Mouse (Mus musculus) spleen, postnatal 14 days (tissue): ENCODE results near the gene Lad1.

Experiments
- DNase-seq, 2 experiments: peaks; one replicate each; pipeline ENCODE4 v3.0.0; 2021 to 2022; ENCODE audit warnings: low spot score in 2 of 2

Lad1 gene

DNA sequence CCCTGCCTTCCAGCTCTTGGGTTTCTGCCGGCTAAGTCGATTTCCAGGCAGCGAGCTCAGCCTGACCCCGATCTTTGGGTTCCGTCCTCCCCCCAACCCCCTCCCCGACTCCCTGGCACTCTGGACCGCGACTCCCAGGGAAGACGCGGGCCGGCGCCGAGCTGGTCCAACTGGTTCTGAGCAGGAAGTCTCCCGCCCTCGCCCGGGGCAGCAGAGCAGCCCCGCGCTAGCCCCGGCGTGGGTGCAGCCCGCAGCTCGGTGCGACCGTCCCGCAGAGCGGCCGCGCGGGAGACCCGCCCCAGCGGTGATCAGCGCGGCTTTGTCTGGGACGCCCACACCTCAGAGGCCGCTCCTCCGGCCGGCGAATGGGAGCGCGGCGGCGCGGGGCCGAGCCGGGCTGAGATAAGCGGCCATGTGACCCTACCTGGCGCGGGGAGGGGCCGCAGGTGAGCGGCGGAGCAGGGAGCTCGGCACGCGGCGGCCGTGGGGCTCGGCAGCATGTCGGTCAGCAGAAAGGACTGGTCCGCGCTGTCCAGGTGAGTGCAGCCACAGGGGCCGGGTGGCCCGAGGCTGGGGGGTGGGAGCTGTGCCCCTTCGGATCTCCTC lies at the start of gene Lad1:
Gene Lad1, plus strand, starts transcription at position 118 of the 606 bp plus-strand sequence.
- no peak for DNase-seq

DNA sequence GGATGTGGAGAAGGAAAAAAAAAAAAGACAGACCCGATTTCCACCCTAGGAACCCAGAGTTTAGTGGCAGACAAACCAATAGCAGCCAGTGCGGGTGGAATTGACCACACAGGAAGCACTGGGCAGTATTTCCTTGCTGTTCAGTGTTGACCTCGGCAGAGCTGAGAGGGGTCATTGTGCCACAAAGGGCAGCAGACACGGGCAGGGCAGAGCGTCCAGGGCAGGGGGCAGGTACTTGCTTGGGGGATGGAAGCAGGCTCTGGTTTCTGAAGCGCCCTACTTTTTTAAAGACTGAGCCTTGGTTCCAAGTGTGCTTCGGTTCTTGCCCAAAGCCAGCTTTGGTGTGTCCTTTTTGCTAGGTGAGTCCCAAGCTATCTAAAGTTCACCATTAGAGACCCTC lies 48.2 kb upstream of the Lad1 start:
- DNase-seq = no peak

DNA sequence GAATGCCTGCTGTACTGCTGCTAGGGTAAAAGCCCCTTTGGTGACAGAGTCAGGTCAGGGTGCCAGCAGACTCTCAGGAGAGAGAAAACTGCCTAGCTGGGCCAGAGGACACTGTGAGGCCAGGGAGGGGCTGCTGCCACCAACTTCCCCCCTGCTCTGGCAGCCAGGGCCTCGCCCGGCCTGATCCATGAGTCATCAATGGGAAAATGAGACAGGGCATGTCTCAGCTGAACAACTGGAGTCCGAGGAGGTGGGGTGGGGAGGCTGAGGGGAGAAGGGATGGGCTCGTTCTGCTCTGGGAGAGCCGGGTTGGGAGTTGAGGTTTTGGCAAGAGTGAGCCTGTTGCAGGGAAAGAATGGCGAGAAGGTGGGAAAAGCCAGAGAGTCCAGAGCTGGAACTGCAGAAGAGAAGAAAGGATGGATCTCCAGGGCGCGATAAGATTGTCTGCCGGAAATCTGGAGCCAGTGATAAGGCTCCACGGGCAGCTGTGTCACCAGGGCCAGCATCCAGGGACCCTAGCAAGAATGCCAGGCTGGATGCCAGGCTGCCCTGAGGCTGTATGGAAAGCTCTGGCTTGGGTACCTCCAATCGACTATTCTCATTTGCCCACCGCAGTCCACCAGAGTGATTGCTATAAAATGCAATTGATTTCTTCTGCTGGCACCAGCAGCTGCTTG lies 47.4 kb upstream of the Lad1 start:
- DNase-seq = no peak

DNA sequence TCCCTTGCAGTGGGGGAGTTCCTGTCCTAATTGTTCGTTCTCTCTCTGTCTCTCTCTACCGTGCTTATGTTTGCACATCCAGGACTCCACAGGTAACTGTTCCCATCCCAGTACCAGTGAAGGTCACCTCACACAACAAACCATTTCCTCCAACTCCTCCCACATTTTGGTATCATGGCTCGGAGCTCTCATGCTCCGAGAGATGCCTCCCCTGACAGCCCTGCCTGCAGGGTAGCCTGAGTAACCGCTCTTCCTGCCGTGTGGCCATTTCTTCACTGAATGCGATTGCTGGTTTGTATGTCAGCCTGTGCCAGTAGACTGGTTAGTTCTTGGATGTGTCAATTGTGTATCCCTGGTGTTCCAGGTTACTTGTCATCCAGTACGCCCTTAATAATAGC lies 46.8 kb upstream of the Lad1 start:
- DNase-seq = no peak

DNA sequence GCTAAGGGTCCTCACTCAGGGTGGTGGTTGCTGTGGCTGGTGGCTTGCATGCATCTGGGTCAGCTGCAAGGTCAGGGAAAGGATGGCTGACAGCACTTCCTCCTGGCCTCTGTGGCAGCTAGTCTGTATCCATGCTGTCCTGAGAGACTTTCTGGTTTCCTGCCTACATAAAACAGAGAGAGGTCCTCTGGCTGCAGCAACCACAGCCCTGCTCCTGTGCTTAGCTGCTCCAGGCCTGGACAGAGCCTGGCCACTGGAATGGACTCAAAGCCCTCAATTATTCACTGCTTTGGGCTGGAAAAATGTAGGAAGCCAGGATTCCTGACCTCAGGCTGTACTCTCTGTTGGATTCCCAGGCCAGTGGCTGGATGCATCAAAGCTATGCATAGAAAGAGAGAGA lies 41.8 kb upstream of the Lad1 start:
- DNase-seq = no peak

DNA sequence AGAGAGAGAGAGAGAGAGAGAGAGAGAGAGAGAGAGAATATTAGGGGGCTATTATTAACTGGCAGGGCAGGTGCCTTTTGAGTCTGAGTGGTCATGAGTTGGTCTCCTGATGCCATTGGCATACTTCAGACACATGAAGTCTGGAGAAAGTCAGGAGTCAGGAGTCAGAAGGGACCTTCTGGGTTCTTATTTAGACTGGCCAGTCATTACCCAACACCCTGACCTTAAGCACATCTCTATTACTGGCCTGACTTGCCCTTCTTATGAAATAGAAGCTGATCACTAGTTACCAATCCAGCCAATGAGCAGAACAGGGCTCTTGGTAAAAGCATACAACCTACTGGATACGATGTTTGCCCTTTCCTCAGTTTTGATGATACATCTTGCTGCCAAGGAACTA lies 41.4 kb upstream of the Lad1 start:
- no peak for DNase-seq

DNA sequence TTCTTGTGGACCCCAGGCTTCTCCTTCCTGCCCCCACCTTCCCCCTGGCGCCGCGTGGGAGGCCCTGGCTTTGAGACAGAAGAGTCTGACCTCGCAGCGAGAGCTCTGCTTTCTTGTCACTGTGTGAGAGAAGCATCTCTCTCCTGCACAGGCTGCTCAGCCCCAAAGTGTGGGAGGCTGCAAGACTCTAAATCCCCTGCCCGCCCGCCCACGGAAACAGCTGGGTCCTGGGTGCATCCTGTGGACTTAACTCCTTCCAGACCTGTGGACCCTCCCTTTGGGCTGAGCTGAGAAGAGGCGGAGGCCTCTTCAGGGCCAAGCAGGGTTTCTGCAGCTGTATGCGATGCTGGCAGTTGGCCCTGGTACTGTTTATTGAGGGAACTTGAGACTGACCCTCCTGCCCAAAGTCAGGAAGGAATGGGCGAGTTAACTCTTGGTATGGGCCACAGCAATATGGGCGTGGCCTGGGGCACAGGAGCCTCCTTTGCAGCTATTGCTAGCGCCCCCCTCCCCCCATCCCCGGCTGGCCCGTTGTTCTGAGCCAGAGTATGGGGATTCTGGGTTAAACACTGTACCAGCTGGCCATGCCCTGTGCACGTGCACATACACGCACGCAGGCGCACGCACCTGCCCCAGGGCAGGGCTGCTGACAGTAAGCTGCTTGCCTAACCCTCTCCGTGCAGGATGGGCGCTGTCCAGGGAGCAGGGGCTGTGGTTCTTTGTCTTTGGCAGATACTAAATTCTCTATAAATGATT lies 39.4 kb upstream of the Lad1 start, which contains the start of gene Tnni1:
Gene Tnni1, plus strand, starts transcription at position 655 of the 756 bp plus-strand sequence.
- DNase-seq = no peak

DNA sequence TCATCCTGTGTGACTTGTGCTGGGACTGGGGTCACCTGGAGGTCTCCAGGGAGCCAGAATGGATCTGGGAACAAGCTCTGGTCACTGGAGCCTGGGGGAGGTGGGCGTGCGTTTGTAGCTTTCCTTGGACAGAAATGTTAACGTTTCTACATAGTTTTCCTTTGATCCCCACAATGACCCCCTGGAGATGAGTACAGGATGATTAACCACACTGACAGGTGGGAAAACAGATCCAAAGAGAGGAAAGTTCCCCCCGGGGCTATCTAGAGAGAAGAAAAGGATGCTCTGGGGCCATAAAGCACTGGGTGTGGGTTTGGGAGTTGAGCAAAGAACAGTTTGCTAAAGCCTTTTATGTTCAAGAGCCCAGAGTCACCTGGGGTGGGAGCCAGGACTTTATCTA lies 37.7 kb upstream of the Lad1 start:
- DNase-seq = no peak

DNA sequence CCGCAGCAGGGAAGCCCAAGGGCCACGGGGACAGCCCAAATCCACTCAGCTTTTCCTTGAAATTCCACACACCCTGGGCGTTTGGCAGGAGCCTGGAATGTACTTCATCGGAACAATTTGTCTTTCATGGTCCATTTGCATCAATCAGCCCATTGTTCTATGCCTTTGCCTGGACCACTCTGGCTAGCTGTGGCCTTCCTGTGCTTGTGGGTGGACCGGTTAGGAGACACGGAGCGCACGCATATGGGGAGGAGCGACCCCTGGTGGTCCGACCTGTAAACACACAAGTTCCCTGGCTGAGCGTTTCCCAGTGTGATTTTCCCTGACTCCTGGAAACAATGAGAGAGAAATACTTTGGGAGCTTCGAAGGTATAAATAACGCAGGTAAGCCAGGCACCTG lies 37.2 kb upstream of the Lad1 start:
- peak in 1 of 2 experiments; percentile 47 for DNase-seq

DNA sequence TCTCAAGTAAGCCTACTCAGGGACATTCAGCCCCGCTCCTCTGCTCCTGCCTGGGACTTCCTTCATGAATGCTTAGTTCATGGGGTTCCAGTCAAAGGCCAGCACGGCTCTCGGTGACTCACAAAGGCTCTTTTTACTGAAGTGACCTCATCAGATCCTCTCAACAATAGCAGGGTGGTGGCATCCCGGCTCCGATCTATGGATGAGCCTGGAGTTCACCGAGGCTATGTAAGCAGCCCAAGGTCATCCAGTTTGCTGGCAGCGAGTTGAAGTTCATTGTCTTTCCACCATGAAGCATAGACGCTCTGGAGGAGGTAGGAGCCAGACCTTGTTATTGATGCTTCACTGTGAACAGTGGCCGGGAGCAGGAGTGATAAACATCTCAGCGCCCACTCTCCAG lies 35.6 kb upstream of the Lad1 start:
- no peak for DNase-seq

DNA sequence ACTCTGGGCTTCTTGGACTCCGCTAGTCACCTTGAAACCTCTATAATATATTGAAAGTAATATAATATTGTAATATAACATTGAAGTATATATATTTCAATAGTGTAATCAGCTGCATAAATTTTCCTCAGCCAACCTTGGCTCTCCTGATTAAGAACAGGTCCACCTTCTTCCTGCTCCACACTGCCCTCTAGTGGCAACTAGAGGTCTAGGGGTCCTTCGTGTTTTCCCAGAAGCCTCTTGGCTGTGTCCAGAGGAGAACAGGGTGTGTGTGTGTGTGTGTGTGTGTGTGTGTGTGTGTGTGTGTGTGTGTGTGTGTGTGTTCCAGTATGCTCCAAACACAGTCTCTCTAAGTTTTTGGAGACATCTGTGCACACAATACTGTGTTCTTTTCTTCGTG lies 30.6 kb upstream of the Lad1 start:
- peak; percentile 40 to 70 for DNase-seq

DNA sequence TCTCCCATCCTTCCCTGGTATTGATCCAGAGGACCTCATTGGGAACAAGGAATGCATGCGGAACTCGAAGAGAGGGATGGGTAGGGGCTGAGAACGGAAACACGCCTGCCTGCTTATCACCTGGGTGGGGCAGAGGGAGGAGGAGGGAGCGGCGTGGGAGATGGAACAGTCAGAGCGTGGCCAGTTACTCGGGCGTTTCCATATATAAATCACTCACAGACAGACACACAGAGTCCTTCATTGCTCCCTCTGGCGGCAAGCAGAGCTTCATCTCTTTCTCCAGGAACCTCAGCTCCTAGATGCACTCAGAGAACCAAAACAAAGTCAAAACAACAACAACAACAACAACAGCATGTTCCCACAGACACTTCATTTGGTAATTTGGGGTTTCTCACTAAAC lies 29.7 kb upstream of the Lad1 start:
- peak in 1 of 2 experiments; percentile 16 for DNase-seq

DNA sequence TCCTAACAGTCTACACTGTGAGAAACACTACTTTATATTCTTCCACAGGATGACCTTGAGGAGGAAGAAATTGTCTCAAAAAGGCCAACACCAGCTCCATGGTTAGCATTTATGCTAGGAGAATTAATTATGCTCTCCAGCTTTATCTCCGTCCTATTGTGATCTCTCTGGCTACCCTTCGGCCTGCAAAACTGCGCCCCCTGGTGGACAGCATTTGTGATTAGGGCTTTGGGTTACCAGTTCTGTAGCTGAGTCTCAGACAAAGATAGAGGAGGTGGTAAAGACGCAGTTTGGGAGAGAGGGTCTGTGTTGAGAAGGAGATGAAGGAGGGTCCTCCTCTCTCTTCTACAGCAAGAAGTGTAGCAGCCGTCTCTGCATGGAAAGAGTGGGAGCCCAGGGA lies 28.6 kb upstream of the Lad1 start:
- DNase-seq = peak; percentile 43 to 69

DNA sequence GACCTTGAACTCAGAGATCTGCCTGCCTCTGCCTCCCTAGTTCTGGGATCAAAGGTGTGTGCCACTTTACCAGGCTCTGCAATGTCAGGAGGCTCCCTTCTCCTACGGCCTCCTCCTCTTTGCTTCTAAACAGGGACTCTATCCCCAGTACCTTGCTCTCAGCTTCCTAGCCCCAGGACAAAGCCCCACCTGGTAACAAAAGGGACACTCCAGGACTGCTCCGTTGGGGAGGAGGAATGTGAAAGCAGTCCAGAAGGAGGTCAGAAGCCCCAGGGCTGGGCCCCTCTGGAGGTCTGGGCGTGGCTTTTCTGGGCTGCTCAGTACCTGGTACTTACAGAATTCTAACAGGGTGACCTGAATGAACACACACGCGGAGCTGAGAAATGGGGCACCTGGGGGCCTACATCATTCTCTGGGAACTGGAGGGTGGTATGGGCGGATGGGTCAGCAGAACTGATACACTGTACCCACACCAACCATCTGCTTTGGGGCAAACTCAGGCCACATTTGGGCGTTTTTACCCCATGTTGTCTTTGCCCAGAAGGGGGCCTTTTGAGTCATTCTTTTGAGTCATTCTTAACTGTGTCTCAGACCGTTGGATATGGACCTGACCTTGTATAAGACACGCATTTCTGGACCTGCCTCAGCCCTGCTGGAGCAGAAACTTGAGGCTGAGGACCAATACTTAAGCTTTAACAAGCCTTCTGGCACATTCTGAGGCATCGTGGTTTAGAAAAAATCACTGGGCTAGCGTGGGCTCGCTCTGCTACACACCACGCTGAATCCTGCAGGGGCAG lies 26.1 kb upstream of the Lad1 start:
- no peak for DNase-seq

DNA sequence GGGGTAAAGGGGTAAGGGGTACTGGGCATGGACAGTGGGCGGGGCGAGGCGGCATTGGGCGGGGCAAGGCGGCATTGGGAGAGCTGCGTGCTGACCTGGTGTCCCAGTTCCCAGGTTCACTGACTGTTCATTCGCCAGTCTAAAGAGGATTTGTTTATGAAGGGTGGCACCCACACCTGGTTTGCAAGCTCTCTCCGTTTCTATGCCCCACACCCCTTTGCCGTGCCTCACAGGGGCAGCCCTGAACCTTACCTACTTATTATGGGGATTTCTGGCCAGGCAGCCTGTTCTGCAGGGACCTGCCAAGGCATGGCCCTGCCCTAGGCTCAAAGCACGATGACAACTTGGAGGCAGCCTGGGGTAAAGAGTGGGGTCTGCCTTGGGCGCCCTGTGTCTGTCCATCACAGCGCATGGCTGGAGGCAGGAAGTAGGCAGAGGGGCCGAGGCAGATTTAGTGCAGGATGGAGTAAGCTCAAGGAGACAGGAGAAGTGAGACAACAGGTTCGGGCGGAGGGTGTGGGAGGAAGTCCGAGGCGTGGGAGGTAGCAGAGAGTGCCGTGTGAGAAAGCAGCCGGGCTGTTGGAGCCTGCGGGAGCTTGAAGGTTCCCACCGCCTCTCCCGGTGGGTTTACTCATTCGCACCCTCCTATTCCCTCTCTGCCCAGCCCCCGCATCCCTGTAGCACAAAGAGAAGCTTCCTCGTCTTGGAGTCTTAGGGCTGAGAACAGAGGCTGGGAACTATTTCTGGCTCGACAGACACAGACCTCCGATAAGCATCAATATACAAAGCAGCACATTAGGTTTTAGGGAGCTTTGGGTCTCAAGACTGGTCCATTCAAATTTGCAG lies 24.8 kb upstream of the Lad1 start:
- DNase-seq = no peak

DNA sequence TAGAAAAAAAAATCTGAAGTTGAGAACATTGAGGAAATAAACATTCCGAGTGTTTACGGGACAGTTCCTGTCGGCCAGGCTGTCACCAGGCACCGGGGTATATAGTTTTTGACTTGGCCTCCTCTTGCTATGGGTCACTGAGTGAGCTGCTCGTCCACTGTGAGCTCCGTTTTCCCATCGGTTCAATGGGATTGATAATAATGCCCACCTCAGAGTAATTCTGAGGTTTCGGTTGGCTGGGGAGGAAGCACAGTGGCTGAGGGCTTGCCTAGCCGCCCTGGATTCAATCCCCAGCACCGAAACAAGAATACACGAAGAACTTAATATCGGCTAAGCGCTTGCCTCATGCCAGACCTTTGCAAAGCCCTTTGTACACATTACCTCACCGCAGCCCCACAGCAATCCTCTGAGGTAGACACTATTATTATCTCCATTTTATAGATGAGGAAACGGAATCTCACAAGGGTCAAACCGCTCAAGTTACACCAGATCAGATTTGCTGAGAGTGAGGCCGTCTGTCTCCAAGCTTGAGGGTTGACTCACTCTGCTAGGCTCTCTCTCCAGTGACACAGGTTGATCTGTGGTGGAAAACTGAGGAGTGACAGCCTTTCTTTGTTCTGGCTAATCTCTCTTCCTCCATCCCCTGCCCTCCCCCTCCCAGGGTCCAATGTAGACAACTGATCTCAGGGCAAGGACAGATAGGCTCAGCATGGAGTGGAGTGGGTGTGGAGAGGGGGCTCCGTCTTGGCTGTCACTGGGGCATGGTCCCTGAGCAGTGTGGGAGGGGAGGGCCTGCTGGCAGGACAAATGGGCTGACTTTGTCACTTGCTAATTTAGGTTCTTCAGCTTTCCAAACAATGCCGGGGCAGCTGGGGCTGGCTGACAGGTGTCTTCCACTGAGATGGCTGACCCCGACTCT lies 23.9 kb upstream of the Lad1 start:
- DNase-seq = no peak

DNA sequence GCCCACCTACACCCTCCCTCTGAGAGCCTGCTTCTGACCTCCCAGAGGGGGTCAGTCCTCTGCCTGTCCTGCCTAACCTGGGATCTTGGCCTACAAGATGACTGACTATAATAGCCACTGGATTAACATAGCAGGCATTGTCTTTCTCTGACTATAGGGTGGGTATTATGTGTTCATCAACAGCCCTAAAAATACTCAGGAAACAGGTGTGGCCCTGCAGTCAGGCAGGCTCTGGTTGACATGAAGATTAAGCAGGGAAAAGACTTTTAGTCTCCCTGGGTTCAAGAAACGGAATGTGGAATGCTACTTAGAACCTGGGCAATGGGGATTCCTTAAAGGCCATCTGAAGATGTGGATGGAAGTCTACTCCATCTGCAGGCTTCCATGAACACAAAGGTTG lies 19.9 kb upstream of the Lad1 start:
- no peak for DNase-seq

DNA sequence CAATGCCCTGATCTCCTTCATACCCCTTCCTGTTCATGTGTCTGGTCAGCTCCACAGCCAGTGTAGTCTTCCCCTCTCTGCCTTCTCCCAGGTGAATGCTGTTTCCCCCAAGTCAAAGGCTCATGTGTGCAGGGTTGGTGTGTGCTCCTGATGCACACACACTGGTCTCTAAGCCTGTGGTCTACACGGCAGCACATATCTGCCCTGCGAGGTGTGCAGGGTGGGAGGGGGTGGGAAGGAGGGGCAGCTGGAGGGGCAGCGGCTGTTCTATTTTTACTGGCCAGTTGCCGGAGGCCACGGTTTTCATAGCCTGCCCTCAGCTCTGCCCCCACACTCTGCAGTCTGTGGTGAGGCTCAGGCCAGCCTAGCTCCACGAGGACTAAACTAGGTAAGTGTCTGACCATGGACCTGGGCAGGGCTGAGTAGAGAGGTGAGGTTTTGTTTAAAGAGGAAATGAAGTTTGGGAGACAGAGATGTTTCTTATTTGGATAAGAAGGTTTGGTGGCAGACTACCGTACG lies 19.2 kb upstream of the Lad1 start:
- no peak for DNase-seq

DNA sequence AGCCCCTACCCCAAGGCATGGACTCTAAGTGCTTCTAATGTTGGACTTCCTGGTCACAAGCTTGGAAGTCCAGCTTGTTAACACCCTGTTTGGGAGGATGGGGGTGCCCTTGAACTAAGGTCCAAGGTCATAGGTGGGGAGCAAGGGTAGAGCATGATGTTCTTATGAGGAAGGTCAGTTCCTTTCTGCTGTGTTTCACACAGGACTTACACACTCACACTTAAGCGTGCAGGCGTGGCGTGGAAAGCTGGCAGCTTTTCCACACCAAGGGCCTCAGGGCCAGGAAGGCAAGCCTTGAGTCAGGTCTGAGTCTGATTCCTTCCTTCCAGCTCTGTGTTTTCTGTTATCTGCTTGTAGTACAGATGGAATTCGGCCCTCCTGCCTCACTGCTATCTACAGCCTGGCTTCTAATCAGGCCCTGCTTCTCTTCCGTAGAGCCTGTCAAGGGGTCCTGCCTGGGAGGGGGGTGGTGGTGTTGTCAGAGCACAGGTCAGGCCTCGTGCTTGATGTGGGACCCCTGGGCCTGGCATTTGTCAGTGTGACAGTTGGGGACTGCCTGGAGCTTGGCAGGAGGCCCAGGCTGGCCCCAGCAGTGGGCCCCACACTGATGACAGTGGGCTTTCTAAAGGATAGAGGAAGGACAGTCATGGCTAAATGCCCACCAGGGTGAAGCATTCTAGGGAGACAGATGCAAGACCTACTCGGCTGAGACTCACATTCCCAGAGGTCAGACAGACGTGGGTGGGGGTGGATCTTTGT lies 18.0 kb upstream of the Lad1 start:
- DNase-seq = no peak
